Mouse (Mus musculus) brain, embryonic 14.5 days (tissue): Measurements from ENCODE around the gene Kcnn4.
A peak's percentile ranks its signal among the peaks of the same experiment; 100 is the strongest.

Experiments
- CTCF ChIP-seq: fragments of 200-500 bp; IDR thresholded peaks from 2 replicates; pipeline ENCODE4 v1.5.1; 2012; ENCODE audit warnings: inconsistent platforms, mild to moderate bottlenecking, moderate library complexity, borderline replicate concordance; ENCODE audit not compliant: insufficient read depth, insufficient read length; ENCODE audit errors: extremely low read depth
- POLR2A ChIP-seq: fragments of 200-500 bp; IDR thresholded peaks from 2 replicates; pipeline ENCODE4 v1.6.1; 2012; ENCODE audit warnings: mild to moderate bottlenecking, inconsistent platforms, borderline replicate concordance; ENCODE audit not compliant: poor library complexity, insufficient read depth, insufficient read length, severe bottlenecking; ENCODE audit errors: extremely low read depth

- TF ChIP-seq POLR2A (no peak), CTCF (peak; percentile 82; the same call in 1 of the 2 replicates)
Observed at GRCm38 (mm10) chr7:24406528-24407344, 36.7 kb downstream of the Kcnn4 start.
